Mouse (Mus musculus) mouse embryonic stem cell (cell line): ENCODE measurements around the gene Tango2.

Experiments used
- in situ Hi-C, 2 experiments: fragments of 300-500 bp; cut with MboI; formaldehyde crosslinking; loops; 1 replicate in 1 of 2; 3 replicates in 1 of 2; pipeline ENCODE4 v1.14.3; 2019 to 2020; ENCODE audit warnings: low sequenced_read_pairs in 2 of 2, low pct_unique_long_range_greater_than_20kb in 1 of 2, mixed read lengths in 1 of 2; ENCODE audit not compliant: unreplicated experiment in 1 of 2

Tango2 gene

DNA sequence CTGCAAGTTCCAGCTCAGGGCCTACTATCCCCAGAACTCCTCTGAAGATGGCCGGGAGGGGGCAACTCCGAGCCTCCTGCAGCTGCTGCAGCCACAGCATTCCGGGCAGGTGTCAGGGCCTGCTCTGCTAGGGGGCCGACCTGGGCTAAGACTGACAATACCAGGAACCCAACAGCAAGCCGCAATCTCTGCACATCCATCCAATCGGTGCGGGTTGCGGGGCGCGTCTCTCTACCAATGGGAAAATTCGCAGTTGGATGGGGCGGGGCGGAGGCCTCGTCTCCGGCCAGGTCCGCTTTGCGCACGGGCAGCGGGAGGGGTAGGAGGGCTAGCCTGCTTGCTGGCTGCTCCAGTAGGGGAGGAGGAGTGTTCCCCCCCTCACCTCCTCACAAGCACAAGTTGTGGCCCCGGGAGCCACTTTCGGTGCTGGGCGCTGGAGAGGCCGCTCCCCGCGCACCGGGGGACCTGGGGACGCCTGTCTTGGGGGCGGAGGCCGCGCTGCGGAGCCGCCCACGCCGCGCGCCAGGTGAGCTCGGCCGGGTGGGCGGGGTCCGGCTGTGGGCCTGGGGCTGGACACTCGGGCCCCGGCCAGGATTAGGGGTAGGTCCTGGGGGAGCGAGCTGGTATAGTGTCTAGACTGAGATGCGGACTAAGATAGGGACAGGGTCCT is at the start of gene Tango2, which contains the start of gene Arvcf:
Gene Tango2, minus strand, starts transcription at position 173 of the 670 bp plus-strand sequence.
Gene Arvcf, plus strand, starts transcription at position 252 of the 670 bp plus-strand sequence.
- in situ Hi-C loops: no loop called here

DNA sequence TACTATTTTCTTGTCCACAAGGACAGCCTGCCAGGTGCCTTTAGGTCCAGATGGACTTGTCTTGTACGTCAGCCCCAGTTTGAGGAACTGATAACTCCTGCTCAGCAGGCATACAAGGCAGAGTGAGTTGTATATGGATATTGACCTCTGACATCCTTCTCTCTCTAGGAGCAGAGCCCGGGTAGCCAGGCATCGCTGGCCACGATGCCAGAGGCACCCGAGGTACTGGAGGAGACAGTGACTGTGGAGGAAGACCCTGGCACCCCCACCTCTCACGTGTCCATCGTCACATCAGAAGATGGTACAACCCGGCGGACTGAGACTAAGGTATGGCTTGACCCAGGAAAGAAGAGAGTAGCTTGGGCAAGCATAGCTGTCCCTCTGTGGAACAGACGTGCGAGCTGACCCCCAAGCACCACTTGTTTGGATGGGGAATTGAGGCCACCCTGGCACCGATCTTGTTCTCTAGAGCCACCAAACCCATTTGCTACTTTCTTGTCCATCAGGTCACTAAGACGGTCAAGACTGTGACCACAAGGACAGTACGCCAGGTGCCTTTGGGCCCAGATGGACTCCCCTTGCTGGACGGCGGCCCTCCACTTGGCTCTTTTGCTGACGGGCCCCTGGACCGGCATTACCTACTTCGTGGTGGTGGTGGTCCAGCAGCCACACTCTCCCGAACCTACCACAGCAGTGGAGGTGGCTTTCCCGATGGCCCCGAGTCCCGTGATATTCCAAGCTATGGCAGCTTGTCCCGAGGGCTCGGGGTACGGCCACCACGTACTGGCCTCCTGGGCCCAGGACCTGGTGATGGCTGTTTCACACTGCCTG is 49.1 kb upstream of the Tango2 start:
- in situ Hi-C loops: no loop called here

DNA sequence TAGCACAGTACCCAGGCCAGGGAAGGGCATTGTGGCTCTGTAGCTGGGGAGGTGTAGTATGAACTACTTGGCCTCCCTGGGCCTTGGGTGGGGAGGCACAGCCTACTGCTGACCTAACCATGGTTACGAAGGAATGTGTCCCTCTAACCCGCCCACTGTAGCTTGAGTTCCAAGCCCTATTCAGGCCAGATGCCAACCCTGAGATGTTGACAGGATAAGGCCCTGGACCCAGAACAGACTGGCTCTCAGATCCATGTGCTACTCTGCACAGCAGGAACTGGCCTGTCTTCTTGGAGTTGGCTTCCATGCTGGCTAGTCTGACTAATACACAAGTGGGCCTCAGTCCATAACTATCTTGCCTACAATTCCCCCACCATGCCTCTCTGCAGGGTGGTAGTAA is 48.3 kb upstream of the Tango2 start:
- in situ Hi-C loops: no loop called here

DNA sequence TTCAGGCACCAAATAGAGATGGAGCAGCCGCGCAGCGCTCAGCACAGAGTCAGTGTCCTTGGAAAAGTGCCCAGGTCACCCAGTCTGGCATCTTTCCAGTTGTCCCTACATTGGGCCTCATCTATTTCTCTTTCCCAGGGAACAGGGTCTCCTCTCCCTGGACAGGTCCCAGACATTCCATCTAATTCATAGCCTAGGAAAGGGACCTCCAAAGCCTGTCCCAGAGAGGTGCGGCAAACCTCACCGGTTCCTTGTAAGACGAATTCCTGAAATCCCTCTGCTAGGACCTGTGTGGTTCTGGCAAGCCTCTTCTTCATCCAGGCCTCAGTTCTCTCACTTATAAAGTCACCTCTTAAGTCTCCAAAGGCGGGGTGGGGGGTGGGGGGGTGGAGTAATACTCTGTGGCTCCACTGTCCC is 47.7 kb upstream of the Tango2 start:
- in situ Hi-C loops: no loop called here

DNA sequence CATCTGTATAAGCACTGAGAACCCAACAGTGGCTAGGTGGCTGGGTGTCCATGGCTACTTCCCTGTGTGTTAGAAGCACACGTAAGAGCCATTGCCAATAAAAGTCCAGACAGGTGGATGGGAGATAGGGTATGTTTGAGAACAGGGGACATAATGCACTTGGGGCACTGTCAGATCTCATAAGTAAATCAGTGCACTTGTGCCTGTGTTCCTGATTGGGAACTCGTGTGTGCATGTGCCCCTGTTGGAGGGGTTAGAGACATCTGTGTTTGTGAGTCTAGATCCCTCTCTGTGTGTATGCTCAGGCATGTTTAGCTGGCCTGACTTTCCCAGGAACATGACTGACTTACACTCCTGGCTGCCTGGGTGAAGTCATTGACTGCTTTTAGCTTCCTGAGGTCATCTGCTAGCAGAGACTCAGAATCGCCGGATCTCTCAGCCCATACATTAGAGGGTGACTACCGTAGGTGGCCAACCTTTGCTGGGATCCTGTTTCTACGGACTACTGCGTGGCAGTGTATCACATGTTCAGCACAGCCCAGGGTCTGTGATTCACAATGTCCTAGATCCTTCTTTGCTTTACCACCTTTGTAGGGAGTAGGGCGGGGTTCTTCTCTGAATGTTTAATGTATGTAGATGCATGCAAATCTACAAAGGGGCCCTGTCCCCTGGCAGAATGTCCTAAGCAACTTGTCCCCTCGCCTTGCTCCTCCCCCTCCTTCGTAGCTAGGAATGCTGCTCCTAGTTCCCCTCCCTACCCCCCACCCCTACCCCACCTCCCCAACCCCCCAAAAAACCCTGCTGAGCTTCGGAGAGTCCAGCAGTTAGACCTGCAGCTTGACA is 47.1 kb upstream of the Tango2 start:
- in situ Hi-C loops: no loop called here

DNA sequence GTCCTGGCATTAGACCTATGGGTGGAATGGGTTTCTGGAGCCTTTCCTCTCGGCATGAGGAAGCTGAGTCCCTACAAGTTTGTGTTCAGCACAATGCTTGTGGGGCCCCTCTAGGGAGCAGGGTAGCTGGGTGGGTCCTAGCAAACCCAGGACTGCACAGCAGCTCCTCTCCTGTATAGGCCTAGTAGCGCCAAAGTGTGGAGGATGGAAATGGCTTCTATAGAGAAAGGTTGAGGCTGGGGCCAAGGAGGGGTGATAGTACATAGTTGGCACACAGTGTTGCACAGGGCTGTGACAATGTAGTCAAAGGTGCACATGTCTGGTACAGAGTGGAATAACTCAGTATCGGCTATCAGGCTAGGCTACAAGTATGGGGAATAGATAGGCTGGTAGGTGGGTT is 46.2 kb upstream of the Tango2 start:
- in situ Hi-C loops: no loop called here

DNA sequence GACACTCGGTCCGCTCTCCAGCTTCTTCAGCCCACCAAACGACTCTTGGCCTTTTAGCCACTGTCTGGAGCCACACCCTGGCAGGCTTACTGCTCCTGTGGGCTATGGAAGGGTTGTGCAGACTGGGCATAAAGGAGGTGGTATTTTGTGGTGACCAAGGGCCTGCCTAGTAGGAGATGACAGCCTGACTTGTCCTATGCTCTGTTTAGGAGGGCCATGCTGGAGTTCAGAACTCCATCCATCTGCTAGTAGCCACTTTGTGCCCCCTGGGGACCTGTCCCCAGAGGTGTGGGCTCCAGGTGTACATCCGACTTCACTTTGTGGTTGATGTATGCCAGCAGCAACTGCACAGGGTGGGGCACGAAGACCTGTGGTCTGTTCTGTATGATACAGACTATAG is 45.7 kb upstream of the Tango2 start:
- in situ Hi-C loops: no loop called here

DNA sequence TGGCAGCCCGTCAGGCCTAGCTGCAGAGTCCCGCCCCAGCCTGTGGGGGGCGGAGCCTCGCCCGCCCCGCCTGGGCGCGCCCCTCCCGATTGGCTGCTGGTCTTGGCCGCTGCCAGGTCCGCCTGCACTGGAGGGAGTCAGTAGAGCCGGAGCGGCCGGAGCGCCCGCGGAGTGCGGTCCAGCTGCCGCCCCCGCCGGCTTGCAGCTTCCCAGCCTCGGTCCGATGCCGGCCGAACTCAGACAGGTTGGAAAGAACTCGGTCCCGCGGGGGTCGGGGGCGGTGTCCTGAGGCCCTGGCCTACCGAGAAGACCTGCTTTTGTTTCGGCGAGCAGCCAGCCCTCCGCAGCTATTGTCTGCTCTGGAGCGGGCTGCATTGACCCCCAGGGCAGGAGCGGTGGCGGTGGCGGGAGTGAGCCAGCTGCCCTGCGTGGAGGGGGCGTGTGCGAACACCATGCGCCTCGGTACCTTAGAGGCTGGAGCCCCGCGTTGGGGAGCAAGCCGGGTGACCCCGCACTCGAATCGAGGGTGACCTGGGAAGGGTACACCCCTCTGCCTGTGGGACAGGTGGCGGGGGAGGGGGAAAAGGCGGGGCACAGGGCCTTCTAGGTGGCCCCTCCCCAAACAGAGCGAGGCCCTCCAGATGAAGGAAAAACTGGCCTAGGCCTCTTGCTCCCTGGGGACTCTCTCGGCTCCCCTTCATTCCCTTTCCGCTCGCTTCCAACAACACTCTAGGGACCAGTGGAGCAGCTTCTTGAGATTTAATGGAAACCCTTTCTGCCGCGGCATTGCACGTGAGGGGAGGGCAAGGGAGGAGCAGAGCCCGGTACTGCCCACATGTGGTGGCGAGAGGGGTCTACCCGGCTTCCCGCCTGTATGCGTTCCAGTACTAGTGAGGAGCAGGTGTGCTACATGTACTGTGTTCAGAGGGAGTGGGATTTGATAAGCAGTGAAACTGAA is 44.8 kb upstream of the Tango2 start:
- in situ Hi-C loops: no loop called here

DNA sequence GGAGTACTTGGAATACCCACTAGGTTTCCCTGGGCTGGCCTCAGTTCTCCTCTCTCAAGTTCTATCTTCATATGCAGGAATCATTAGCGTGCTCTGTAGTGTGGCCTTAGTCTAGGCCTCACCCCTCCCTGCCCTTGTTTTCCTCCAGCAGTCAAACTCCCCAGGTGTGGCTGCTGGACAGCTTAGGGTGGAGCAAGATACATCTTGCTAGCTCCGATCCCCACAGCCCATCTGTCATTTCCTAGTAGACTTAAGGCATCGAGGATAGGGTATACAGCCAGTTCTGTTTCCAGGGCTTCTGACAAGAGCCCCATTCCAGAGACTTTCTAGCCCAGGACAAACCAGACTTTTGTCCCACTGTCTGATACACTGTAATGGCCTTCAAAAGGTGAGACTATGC is 43.8 kb upstream of the Tango2 start:
- in situ Hi-C loops: no loop called here

DNA sequence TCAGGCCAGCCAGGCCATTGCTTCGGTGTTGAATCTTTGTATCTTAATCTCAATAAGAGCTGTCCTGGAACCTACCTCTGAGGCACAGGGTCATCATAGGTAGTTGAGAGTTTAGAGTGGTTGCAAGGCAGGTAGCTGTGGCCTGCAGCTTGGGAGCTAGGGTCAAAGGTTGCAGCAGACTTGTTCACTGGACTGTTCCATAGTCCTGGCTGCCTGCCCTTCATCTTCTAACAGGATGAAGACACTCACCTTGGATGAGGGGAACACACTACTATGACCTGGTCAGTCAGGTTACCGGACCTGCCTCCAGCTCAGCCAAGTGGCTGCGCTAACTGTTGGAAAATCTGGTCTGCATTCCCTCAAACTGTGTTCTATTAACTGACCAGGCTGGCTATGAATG is 43.2 kb upstream of the Tango2 start:
- in situ Hi-C loops: no loop called here

DNA sequence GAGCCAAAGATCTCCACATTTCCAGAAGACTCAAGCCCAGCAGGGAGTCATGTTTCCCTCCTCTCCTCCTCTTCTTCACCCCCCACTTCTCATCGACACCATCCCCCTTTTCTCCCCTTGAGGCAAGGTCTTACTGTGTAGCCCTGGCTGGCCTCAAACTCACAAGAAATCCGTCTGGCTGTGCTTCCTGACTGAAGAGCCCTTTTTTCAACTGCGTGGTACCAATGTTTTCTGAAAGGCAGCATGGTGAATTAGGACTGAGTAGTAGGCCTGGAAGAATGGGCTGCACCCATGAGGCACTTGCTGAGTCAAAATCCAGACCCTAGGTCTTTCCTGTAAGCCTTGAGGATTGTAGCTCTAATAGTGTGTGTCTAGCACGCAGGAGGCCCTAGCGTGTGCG is 42.5 kb upstream of the Tango2 start:
- in situ Hi-C loops: no loop called here

DNA sequence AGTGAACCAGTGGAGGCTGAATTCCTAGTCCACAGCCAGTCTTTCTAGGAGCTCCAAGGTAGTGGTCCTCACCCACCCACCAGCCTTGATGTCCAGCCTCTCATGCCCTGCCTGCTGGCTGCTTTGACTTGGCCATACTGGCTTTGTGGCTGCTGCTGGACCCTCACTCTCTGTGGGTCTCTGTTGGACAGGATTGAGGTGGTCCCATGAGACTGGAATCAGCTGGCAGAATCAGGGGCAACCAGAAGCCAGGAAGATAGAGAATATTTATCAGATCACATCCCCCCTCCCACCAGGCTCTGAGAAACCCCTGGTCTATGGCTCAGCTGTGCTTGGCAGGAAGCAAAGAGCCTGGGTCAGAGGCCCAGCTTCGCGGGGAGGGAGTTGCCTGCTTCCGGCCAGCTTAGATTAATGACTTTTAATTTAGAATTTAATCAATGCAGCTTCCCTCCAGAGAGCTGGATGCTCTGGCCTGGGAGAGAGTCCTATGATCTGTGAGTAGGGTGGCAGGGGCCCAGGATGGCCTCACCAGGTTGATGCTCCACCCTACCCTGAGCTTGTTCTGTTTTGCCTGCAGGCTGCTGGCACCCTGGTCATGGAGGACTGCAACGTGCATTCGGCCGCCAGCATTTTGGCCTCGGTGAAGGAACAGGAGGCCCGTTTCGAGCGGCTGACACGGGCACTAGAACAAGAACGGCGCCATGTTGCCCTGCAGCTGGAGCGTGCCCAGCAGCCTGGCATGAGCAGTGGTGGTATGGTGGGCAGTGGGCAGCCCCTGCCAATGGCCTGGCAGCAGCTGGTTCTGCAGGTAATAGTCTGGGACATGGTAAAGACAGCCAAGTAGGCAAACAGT is 40.9 kb upstream of the Tango2 start:
- in situ Hi-C loops: loop anchor here in 1 of 2 experiments (5.0 kb wide), 1 partner anchor 37 kb away; no protein-coding TSS in a partner anchor

DNA sequence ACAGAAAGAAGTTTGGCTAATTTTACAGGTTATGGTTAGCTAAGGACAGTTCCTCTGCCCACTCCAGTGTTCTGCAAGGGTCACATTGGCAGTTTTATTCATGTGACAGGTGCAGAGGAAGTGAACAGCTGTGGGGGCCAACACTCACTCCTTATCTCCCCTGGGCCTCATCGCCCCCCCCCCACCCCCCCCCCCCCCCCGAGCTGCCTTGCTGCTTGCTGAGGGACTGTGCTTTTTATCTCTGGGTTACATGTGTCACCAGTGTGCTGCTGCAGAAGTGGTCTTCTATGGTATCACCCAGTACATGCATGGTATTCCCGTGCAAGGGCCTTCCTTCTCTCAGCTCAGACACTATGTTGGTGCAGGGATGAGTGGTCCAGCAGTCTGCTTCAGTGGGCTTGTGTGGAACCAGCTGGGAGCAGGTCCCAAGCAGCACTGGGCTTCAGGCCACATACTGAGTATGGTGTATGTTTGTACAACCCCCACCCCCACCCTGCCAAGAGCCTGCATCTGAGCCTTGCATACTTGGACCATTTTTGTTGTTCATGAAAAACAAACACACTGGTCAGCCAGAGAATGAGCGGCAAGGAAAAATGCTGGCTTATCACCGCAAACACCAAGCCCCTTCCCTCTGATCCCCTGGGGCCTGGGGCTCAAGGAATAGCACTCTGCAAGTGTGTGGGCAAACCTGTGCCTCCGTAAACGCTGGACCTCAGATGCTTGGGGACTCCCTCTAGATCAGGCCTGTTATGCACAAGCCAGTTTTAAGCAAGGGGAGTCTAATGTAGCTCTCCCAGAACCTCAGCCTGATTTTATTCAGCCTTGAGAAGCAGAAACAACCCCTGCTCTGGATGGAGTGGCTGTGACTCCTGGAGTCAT is 40.0 kb upstream of the Tango2 start:
- in situ Hi-C loops: loop anchor here in 1 of 2 experiments (5.0 kb wide), 1 partner anchor 36 kb away; no protein-coding TSS in a partner anchor

DNA sequence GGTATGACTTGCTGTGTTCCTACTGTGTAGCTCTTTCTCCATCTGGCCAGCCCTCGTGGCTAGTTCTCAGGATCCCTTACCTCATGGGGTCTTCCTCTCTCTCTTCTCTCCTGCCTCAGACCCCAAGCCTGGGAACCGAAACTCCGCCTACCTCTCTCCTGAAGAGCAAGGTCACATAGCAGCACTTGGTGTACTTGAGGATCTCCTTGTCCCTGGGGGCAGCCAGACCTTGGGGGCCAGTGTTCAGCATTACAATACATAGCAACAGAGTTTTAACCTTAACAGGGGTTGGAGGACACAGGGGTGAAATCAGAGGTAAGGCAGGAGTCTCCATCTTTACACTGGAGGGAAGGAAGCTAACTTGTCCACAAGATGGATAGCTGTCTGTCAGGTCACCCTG is 39.1 kb upstream of the Tango2 start:
- in situ Hi-C loops: loop anchor here in 1 of 2 experiments (5.0 kb wide), 1 partner anchor 35 kb away; no protein-coding TSS in a partner anchor

DNA sequence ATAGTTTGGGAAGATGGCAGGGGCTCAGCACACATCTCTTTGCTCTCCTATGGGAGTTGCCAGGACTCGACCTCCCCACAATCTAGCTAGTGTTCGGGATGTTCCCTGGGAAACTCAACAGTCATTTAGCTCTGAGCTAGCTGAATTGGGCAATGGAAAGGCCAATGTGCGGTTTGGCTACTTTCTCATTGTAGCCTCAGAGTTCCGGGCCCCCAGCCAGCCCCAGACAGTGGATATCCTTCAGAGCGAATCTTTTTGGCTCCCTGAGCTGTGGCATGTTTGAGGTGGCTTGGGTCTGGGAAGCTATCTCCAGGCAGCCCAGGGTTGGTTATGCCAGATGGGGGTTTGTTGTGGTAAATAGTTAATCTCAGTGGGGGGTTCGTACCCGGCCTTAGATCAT is 38.5 kb upstream of the Tango2 start:
- in situ Hi-C loops: loop anchor here in 1 of 2 experiments (5.0 kb wide), 1 partner anchor 34 kb away; no protein-coding TSS in a partner anchor

DNA sequence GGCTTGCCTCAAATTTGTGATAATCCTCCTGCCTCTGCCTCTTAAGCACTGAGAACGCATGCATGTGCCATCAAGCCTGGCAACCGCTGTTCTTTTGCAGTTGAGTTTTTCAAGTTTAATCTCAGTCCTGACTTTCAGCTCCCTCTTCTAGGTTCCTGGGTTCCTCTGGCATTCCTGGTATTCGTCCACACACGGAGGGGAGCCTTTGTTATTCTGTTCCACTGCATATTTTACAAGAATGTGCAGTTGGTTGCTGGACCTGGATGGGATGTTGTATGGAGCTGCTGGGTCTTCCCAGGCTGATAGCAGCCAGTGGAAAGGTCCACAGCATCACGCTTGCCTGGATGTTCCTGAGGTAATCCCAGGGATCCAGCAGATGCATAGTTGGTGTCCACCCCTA is 37.5 kb upstream of the Tango2 start:
- in situ Hi-C loops: loop anchor here in 1 of 2 experiments (5.0 kb wide), 1 partner anchor 33 kb away; no protein-coding TSS in a partner anchor
